Mouse (Mus musculus): ENCODE measurements around the gene Prr13. TPM values are rescaled to one million over a fixed set of nuclear protein-coding genes. Genes with fewer than 3 reads are reported as not detected.
A peak's percentile ranks its signal among the peaks of the same experiment; 100 is the strongest.

The Prr13 gene
- polyA plus RNA-seq, 2 experiments = 84.6 to 111 TPM

- Histone ChIP-seq H3K4me3 (ENCODE audit: insufficient read depth in 1 of 2, low read depth in 2 of 2, low read length in 2 of 2) (no peak overlapping the region), H3K9ac (replicated peaks) (no peak overlapping the region), H3K27ac (no peak overlapping the region), H3K36me3 (replicated peaks; ENCODE audit: control insufficient read depth, insufficient read depth, low read depth) (peaks cover 51% of the 10 kb centered on the region), H3K27me3 (ENCODE audit: control insufficient read depth, insufficient read depth, low read length) (no peaks in the 10 kb centered on the region), H3K4me2 (ENCODE audit: low read depth) (no peak overlapping the region), H3K4me1 (replicated peaks; ENCODE audit: control insufficient read depth in 2 of 2, insufficient read depth in 2 of 2, low read length in 1 of 2) (no peaks in the 10 kb centered on the region), H3K9me3 (ENCODE audit: control insufficient read depth, low read length) (no peaks in the 10 kb centered on the region)
- TF ChIP-seq EP300 (IDR thresholded peaks at IDR 0.05; ENCODE audit: low read depth) = no peak
- TF ChIP-seq CTCF (IDR thresholded peaks at IDR 0.05; ENCODE audit: low read depth) = no peak
- WGBS (ENCODE audit: insufficient replicate concordance) = 51% methylated on average over 1 of the region's 1 CpGs
- DNase-seq (ENCODE audit: low read depth in 3 of 3, low spot score in 3 of 3) = no peak
- ATAC-seq (ENCODE audit: insufficient read depth) = no peak
These were observed 26.8 kb upstream of the Prr13 start for GRCm38 (mm10) chr15:102432046-102432445.

GRCm38 (mm10) chr15:102433173-102433572, 25.7 kb upstream of the Prr13 start:
- no peaks in the 10 kb centered on the region for H3K9me3 ChIP-seq (ENCODE audit: control insufficient read depth, low read length)
- H3K4me3 ChIP-seq (ENCODE audit: insufficient read depth in 1 of 2, low read depth in 2 of 2, low read length in 2 of 2) = no peak overlapping the region
- no peak overlapping the region for H3K4me2 ChIP-seq (ENCODE audit: low read depth)
- no peak overlapping the region for H3K9ac ChIP-seq (replicated peaks)
- no peak overlapping the region for H3K27ac ChIP-seq
- H3K36me3 ChIP-seq (replicated peaks; ENCODE audit: control insufficient read depth, insufficient read depth, low read depth) = peaks cover 42% of the 10 kb centered on the region
- TF ChIP-seq EP300 (IDR thresholded peaks at IDR 0.05; ENCODE audit: low read depth) = no peak
- TF ChIP-seq CTCF (IDR thresholded peaks at IDR 0.05; ENCODE audit: low read depth) = no peak
- DNase-seq (ENCODE audit: low read depth in 3 of 3, low spot score in 3 of 3) (no peak), ATAC-seq (ENCODE audit: insufficient read depth) (no peak)
- 74% methylated on average over 4 of the region's 4 CpGs for WGBS (ENCODE audit: insufficient replicate concordance)
- H3K4me1 ChIP-seq (replicated peaks; ENCODE audit: control insufficient read depth in 2 of 2, insufficient read depth in 2 of 2, low read length in 1 of 2) = no peaks in the 10 kb centered on the region
- H3K27me3 ChIP-seq (ENCODE audit: control insufficient read depth, insufficient read depth, low read length) = no peaks in the 10 kb centered on the region

GRCm38 (mm10) chr15:102442490-102442889, 16.3 kb upstream of the Prr13 start:
- 41% methylated on average over 2 of the region's 2 CpGs for WGBS (ENCODE audit: insufficient replicate concordance)
- ATAC-seq (ENCODE audit: insufficient read depth) = 0 out of 2 replicates have a peak, but pooled peaks have one; percentile 30

GRCm38 (mm10) chr15:102445146-102445545, 13.7 kb upstream of the Prr13 start, which contains the start of gene Amhr2:
Amhr2 (plus strand) TSS chr15:102445367.
- H3K27ac ChIP-seq = no peak within 1 kb of the TSS
- 67% methylated on average over 8 of the region's 8 CpGs for WGBS (ENCODE audit: insufficient replicate concordance)
- H3K4me2 ChIP-seq (ENCODE audit: low read depth) = no peak within 1 kb of the TSS
- TF ChIP-seq EP300 (IDR thresholded peaks at IDR 0.05; ENCODE audit: low read depth) (no peak), CTCF (IDR thresholded peaks at IDR 0.05; ENCODE audit: low read depth) (no peak)
- no peaks in the 10 kb centered on the region for H3K36me3 ChIP-seq (replicated peaks; ENCODE audit: control insufficient read depth, insufficient read depth, low read depth)
- no peak within 1 kb of the TSS for H3K9ac ChIP-seq (replicated peaks)
- DNase-seq (ENCODE audit: low read depth in 3 of 3, low spot score in 3 of 3) (no peak), ATAC-seq (ENCODE audit: insufficient read depth) (no peak)
- H3K27me3 ChIP-seq (ENCODE audit: control insufficient read depth, insufficient read depth, low read length) = no peaks in the 10 kb centered on the region
- H3K4me1 ChIP-seq (replicated peaks; ENCODE audit: control insufficient read depth in 2 of 2, insufficient read depth in 2 of 2, low read length in 1 of 2) = no peaks in the 10 kb centered on the region
- no peaks in the 10 kb centered on the region for H3K9me3 ChIP-seq (ENCODE audit: control insufficient read depth, low read length)
- H3K4me3 ChIP-seq (ENCODE audit: insufficient read depth in 1 of 2, low read depth in 2 of 2, low read length in 2 of 2) = no peak within 1 kb of the TSS

More at GRCm38 (mm10) chr15:102442490-102442889, 16.3 kb upstream of the Prr13 start:
- peak; percentile 50 to 66 (median 58) for DNase-seq (ENCODE audit: low read depth in 3 of 3, low spot score in 3 of 3)
- no peaks in the 10 kb centered on the region for H3K27me3 ChIP-seq (ENCODE audit: control insufficient read depth, insufficient read depth, low read length)
- no peaks in the 10 kb centered on the region for H3K9me3 ChIP-seq (ENCODE audit: control insufficient read depth, low read length)
- no peak overlapping the region for H3K27ac ChIP-seq
- TF ChIP-seq CTCF (IDR thresholded peaks at IDR 0.05; ENCODE audit: low read depth) (peak; percentile 85), EP300 (IDR thresholded peaks at IDR 0.05; ENCODE audit: low read depth) (no peak)
- no peak overlapping the region for H3K4me2 ChIP-seq (ENCODE audit: low read depth)
- no peak overlapping the region for H3K9ac ChIP-seq (replicated peaks)
- no peaks in the 10 kb centered on the region for H3K4me1 ChIP-seq (replicated peaks; ENCODE audit: control insufficient read depth in 2 of 2, insufficient read depth in 2 of 2, low read length in 1 of 2)
- no peaks in the 10 kb centered on the region for H3K36me3 ChIP-seq (replicated peaks; ENCODE audit: control insufficient read depth, insufficient read depth, low read depth)
- no peak overlapping the region for H3K4me3 ChIP-seq (ENCODE audit: insufficient read depth in 1 of 2, low read depth in 2 of 2, low read length in 2 of 2)

- Histone ChIP-seq H3K4me1 (replicated peaks; ENCODE audit: control insufficient read depth in 2 of 2, insufficient read depth in 2 of 2, low read length in 1 of 2) (peaks cover 0 to 2% of the 10 kb centered on the region in 2 experiments; a peak in 3 of 4 replicates), H3K36me3 (replicated peaks; ENCODE audit: control insufficient read depth, insufficient read depth, low read depth) (no peaks in the 10 kb centered on the region), H3K27ac (no peak overlapping the region), H3K9me3 (ENCODE audit: control insufficient read depth, low read length) (no peaks in the 10 kb centered on the region), H3K4me3 (ENCODE audit: insufficient read depth in 1 of 2, low read depth in 2 of 2, low read length in 2 of 2) (no peak overlapping the region), H3K27me3 (ENCODE audit: control insufficient read depth, insufficient read depth, low read length) (no peaks in the 10 kb centered on the region), H3K9ac (replicated peaks) (no peak overlapping the region), H3K4me2 (ENCODE audit: low read depth) (no peak overlapping the region)
- WGBS (ENCODE audit: insufficient replicate concordance) = 19% methylated on average over 5 of the region's 6 CpGs
- TF ChIP-seq CTCF (IDR thresholded peaks at IDR 0.05; ENCODE audit: low read depth) (no peak), EP300 (IDR thresholded peaks at IDR 0.05; ENCODE audit: low read depth) (no peak)
- DNase-seq (ENCODE audit: low read depth in 3 of 3, low spot score in 3 of 3) (no peak), ATAC-seq (ENCODE audit: insufficient read depth) (no peak)
These were observed 12.4 kb upstream of the Prr13 start for GRCm38 (mm10) chr15:102446448-102446847.

Data from liver, embryonic 14.5 days (tissue).